Mouse (Mus musculus) limb, embryonic 10.5 days (tissue): Measurements from ENCODE around the gene Kbtbd6. TPM values are rescaled to one million over a fixed set of nuclear protein-coding genes. Genes with fewer than 3 reads are reported as not detected.

Experiments used
- DNase-seq: peaks from one replicate; pipeline ENCODE4 v3.0.0-alpha.2; 2017; ENCODE audit warnings: low spot score
- H3K27ac ChIP-seq: fragments of 300-500 bp; sonication (generic); 2 replicates; pipeline ENCODE4 v1.5.1; 2016; ENCODE audit warnings: mild to moderate bottlenecking
- H3K27me3 ChIP-seq: fragments of 300-500 bp; sonication (generic); 2 replicates; pipeline ENCODE4 v1.6.1; 2016; ENCODE audit warnings: low read depth, mild to moderate bottlenecking; ENCODE audit not compliant: poor library complexity, severe bottlenecking
- H3K36me3 ChIP-seq: fragments of 300-500 bp; sonication (generic); 2 replicates; pipeline ENCODE4 v1.6.1; 2016; ENCODE audit warnings: mild to moderate bottlenecking, moderate library complexity
- H3K4me1 ChIP-seq: fragments of 300-500 bp; sonication (generic); 2 replicates; pipeline ENCODE4 v1.6.1; 2016
- H3K4me3 ChIP-seq: fragments of 300-500 bp; sonication (generic); 2 replicates; pipeline ENCODE4 v1.5.1; 2016; ENCODE audit warnings: mild to moderate bottlenecking, moderate library complexity
- H3K9me3 ChIP-seq: fragments of 300-500 bp; sonication (generic); replicated peaks from 2 replicates; pipeline ENCODE4 v1.6.1; 2016; ENCODE audit warnings: mild to moderate bottlenecking
- WGBS: fragments of 180-500 bp; shearing (Covaris S2); methylation state at CpG from one replicate; pipeline ENCODE4 v1.1.7; 2016; 5-methylcytosine and 5-hydroxymethylcytosine counted together
- polyA plus RNA-seq: library from polyadenylated mRNA; unstranded; fragments of >200 nt; fragmentation: Nextera tagmentation; extraction: Ambion mirVana; gene quantifications from 2 replicates; pipeline ENCODE4 v1.2.1, GENCODE M21; 2016

Kbtbd6 gene
- polyA plus RNA-seq, 1 experiment from 2014 or later, result 5.3 TPM

- no peak for DNase-seq
- H3K9me3 ChIP-seq, result no peaks in the 10 kb centered on the region
- peak overlapping the region; percentile 62; the same call in 1 of the 2 replicates for H3K27ac ChIP-seq
- no peaks in the 10 kb centered on the region for H3K36me3 ChIP-seq
- peak overlapping the region; percentile 50 for H3K4me3 ChIP-seq
- H3K27me3 ChIP-seq, result 0 out of 2 replicates have a peak, but pooled peaks cover 3% of the 10 kb centered on the region
- 22% methylated on average over 8 of the region's 8 CpGs for WGBS
- H3K4me1 ChIP-seq, result peaks cover 45% of the 10 kb centered on the region
Observed at GRCm38 (mm10) chr14:79486617-79486992, 35.0 kb downstream of the Kbtbd6 start.

GRCm38 (mm10) chr14:79486993-79487731 is 35.5 kb downstream of the Kbtbd6 start:
- Histone ChIP-seq H3K27me3 (0 out of 2 replicates have a peak, but pooled peaks cover 3% of the 10 kb centered on the region), H3K36me3 (no peaks in the 10 kb centered on the region), H3K9me3 (no peaks in the 10 kb centered on the region), H3K27ac (peak overlapping the region; percentile 62; the same call in 1 of the 2 replicates), H3K4me1 (peaks cover 45% of the 10 kb centered on the region), H3K4me3 (peak overlapping the region; percentile 50)
- 5% methylated on average over 19 of the region's 19 CpGs for WGBS
- DNase-seq, result peak; percentile 57

GRCm38 (mm10) chr14:79488531-79488930 is 36.9 kb downstream of the Kbtbd6 start:
- Histone ChIP-seq H3K36me3 (no peaks in the 10 kb centered on the region), H3K4me1 (peaks cover 33% of the 10 kb centered on the region), H3K9me3 (no peaks in the 10 kb centered on the region), H3K27me3 (0 out of 2 replicates have a peak, but pooled peaks cover 3% of the 10 kb centered on the region), H3K4me3 (no peak overlapping the region), H3K27ac (no peak overlapping the region)
- WGBS, result 54% methylated on average over 9 of the region's 9 CpGs
- DNase-seq, result no peak

- no peaks in the 10 kb centered on the region for H3K36me3 ChIP-seq
- H3K27me3 ChIP-seq, result 0 out of 2 replicates have a peak, but pooled peaks cover 3% of the 10 kb centered on the region
- 79% methylated on average over 12 of the region's 12 CpGs for WGBS
- peaks cover 31% of the 10 kb centered on the region for H3K4me1 ChIP-seq
- H3K4me3 ChIP-seq, result no peak overlapping the region
- no peak for DNase-seq
- no peak overlapping the region for H3K27ac ChIP-seq
- no peaks in the 10 kb centered on the region for H3K9me3 ChIP-seq
Observed at GRCm38 (mm10) chr14:79489150-79489549, 37.5 kb downstream of the Kbtbd6 start.

- Histone ChIP-seq H3K27ac (no peak overlapping the region), H3K36me3 (no peaks in the 10 kb centered on the region), H3K4me3 (no peak overlapping the region), H3K27me3 (0 out of 2 replicates have a peak, but pooled peaks cover 3% of the 10 kb centered on the region), H3K9me3 (no peaks in the 10 kb centered on the region), H3K4me1 (peaks cover 34% of the 10 kb centered on the region)
- WGBS, result 84% methylated on average over 3 of the region's 3 CpGs
- no peak for DNase-seq
Observed at GRCm38 (mm10) chr14:79490246-79490645, 38.6 kb downstream of the Kbtbd6 start.

GRCm38 (mm10) chr14:79494349-79494748 is 42.7 kb downstream of the Kbtbd6 start:
- Histone ChIP-seq H3K36me3 (no peaks in the 10 kb centered on the region), H3K4me1 (peaks cover 9% of the 10 kb centered on the region), H3K27me3 (no peaks in the 10 kb centered on the region), H3K27ac (no peak overlapping the region), H3K4me3 (no peak overlapping the region), H3K9me3 (no peaks in the 10 kb centered on the region)
- no peak for DNase-seq
- WGBS, result 64% methylated on average over 6 of the region's 6 CpGs

GRCm38 (mm10) chr14:79499326-79499725 is 47.7 kb downstream of the Kbtbd6 start:
- no peaks in the 10 kb centered on the region for H3K9me3 ChIP-seq
- H3K4me3 ChIP-seq, result no peak overlapping the region
- H3K27me3 ChIP-seq, result no peaks in the 10 kb centered on the region
- H3K4me1 ChIP-seq, result peaks cover 2% of the 10 kb centered on the region
- no peak overlapping the region for H3K27ac ChIP-seq
- no peaks in the 10 kb centered on the region for H3K36me3 ChIP-seq
- no peak for DNase-seq
- 79% methylated on average over 9 of the region's 9 CpGs for WGBS

- Histone ChIP-seq H3K27ac (no peak overlapping the region), H3K9me3 (no peaks in the 10 kb centered on the region), H3K27me3 (no peaks in the 10 kb centered on the region), H3K36me3 (no peaks in the 10 kb centered on the region), H3K4me3 (no peak overlapping the region), H3K4me1 (no peaks in the 10 kb centered on the region)
- no peak for DNase-seq
- 86% methylated on average over 4 of the region's 4 CpGs for WGBS
Observed at GRCm38 (mm10) chr14:79500756-79501155, 49.1 kb downstream of the Kbtbd6 start.

GRCm38 (mm10) chr14:79503371-79504075 is 51.9 kb downstream of the Kbtbd6 start:
- no peaks in the 10 kb centered on the region for H3K36me3 ChIP-seq
- WGBS, result 94% methylated on average over 5 of the region's 5 CpGs
- no peaks in the 10 kb centered on the region for H3K9me3 ChIP-seq
- no peaks in the 10 kb centered on the region for H3K27me3 ChIP-seq
- H3K4me1 ChIP-seq, result peaks cover 8% of the 10 kb centered on the region; the same call in 1 of the 2 replicates
- H3K4me3 ChIP-seq, result no peak overlapping the region
- H3K27ac ChIP-seq, result no peak overlapping the region
- DNase-seq, result no peak

Other genes starting within 250 kb of the Kbtbd6 start
- gene Zfp957, start 204.5 kb upstream of the Kbtbd6 start, polyA plus RNA-seq, result not detected in 2 replicates
- gene Rgcc, start 150.2 kb upstream of the Kbtbd6 start, polyA plus RNA-seq, result 9.5 and 14.8 TPM in 2 replicates
- 48.8 and 52.6 TPM in 2 replicates for gene Naa16, start 61.1 kb upstream of the Kbtbd6 start, polyA plus RNA-seq
- 8.6 and 9.8 TPM in 2 replicates for gene Mtrf1, start 54.1 kb upstream of the Kbtbd6 start, polyA plus RNA-seq
- 11.4 and 13.0 TPM in 2 replicates for gene Kbtbd7, start 25.3 kb upstream of the Kbtbd6 start, polyA plus RNA-seq
- gene Elf1, start 29.4 kb downstream of the Kbtbd6 start, polyA plus RNA-seq, result 3.6 and 5.8 TPM in 2 replicates
- gene Wbp4, start 29.7 kb downstream of the Kbtbd6 start, polyA plus RNA-seq, result 39.2 and 41.0 TPM in 2 replicates
- gene Sugt1, start 135.9 kb downstream of the Kbtbd6 start, polyA plus RNA-seq, result 147 and 148 TPM in 2 replicates
- 0.20 and 4.9 TPM in 2 replicates for gene Cnmd, start 210.3 kb downstream of the Kbtbd6 start, polyA plus RNA-seq